Mouse (Mus musculus) kidney, embryonic 15.5 days (tissue): ENCODE data around the gene Tuba8. TPM values are rescaled to one million over a fixed set of nuclear protein-coding genes. Genes with fewer than 3 reads are reported as not detected.
A peak's percentile ranks its signal among the peaks of the same experiment; 100 is the strongest.

Experiments used
- ATAC-seq: fragments of 200-750 bp; cut with Nextera tagmentation; replicated peaks from 2 replicates; pipeline ENCODE4 v1.8.0; 2017; ENCODE audit warnings: moderate TSS enrichment; ENCODE audit not compliant: low FRiP score
- H3K27ac ChIP-seq: fragments of 300-500 bp; sonication (generic); 2 replicates; pipeline ENCODE4 v1.5.1; 2015; ENCODE audit warnings: mild to moderate bottlenecking, inconsistent platforms
- H3K27me3 ChIP-seq: fragments of 300-500 bp; sonication (generic); 2 replicates; pipeline ENCODE4 v1.6.1; 2015; ENCODE audit warnings: inconsistent platforms
- H3K36me3 ChIP-seq: fragments of 300-500 bp; sonication (generic); 2 replicates; pipeline ENCODE4 v1.6.1; 2015; ENCODE audit warnings: inconsistent platforms
- H3K4me1 ChIP-seq: fragments of 300-500 bp; sonication (generic); 2 replicates; pipeline ENCODE4 v1.6.1; 2015; ENCODE audit warnings: inconsistent platforms
- H3K4me2 ChIP-seq: fragments of 300-500 bp; sonication (generic); 2 replicates; pipeline ENCODE4 v1.6.1; 2015; ENCODE audit warnings: moderate library complexity, mild to moderate bottlenecking, inconsistent platforms
- H3K4me3 ChIP-seq: fragments of 300-500 bp; sonication (generic); replicated peaks from 2 replicates; pipeline ENCODE4 v1.5.1; 2015; ENCODE audit warnings: mild to moderate bottlenecking, inconsistent platforms
- H3K9ac ChIP-seq: fragments of 300-500 bp; sonication (generic); 2 replicates; pipeline ENCODE4 v1.6.1; 2015; ENCODE audit warnings: mild to moderate bottlenecking, inconsistent platforms
- H3K9me3 ChIP-seq: fragments of 300-500 bp; sonication (generic); replicated peaks from 2 replicates; pipeline ENCODE4 v1.6.1; 2016; ENCODE audit warnings: inconsistent platforms
- WGBS: fragments of 180-500 bp; shearing (Covaris S2); methylation state at CpG from one replicate; pipeline ENCODE4 v1.1.7; 2015; ENCODE audit warnings: mixed read lengths; 5-methylcytosine and 5-hydroxymethylcytosine counted together
- polyA plus RNA-seq: library from polyadenylated mRNA; unstranded; fragments of >200 nt; fragmentation: Nextera tagmentation; extraction: Ambion mirVana; gene quantifications from 2 replicates; pipeline ENCODE4 v1.2.1, GENCODE M21; 2015

The Tuba8 gene
- polyA plus RNA-seq, 1 experiment from 2014 or later, result 0.43 TPM

DNA sequence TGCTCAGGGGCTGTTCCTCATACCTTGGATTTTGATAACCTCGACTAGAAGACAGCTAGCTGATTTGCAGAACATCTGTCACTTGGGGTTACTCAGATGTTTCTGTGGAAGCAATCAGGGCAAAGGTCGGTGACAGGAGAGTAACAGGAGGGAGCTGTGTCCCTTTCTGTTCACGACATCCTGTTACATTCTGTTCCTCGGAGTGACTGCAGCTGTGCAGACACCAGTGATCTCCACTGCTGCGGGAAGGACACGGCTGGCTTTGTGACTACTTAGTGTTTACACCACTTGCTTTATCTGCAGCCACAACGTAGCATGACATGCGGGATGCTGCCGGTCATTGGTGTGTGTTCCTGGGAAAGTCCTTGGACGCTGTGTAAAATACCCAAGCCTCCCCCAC is 32.7 kb downstream of the Tuba8 start:
- ATAC-seq, result no peak
- peaks cover 40% of the 10 kb centered on the region for H3K27me3 ChIP-seq
- H3K4me1 ChIP-seq, result peaks cover 18% of the 10 kb centered on the region
- no peak overlapping the region for H3K9ac ChIP-seq
- H3K4me2 ChIP-seq, result peak overlapping the region; percentile 5; the same call in 1 of the 2 replicates
- H3K27ac ChIP-seq, result no peak overlapping the region
- H3K4me3 ChIP-seq, result no peak overlapping the region
- WGBS, result 18% methylated on average over 10 of the region's 10 CpGs
- H3K9me3 ChIP-seq, result no peaks in the 10 kb centered on the region
- no peaks in the 10 kb centered on the region for H3K36me3 ChIP-seq

DNA sequence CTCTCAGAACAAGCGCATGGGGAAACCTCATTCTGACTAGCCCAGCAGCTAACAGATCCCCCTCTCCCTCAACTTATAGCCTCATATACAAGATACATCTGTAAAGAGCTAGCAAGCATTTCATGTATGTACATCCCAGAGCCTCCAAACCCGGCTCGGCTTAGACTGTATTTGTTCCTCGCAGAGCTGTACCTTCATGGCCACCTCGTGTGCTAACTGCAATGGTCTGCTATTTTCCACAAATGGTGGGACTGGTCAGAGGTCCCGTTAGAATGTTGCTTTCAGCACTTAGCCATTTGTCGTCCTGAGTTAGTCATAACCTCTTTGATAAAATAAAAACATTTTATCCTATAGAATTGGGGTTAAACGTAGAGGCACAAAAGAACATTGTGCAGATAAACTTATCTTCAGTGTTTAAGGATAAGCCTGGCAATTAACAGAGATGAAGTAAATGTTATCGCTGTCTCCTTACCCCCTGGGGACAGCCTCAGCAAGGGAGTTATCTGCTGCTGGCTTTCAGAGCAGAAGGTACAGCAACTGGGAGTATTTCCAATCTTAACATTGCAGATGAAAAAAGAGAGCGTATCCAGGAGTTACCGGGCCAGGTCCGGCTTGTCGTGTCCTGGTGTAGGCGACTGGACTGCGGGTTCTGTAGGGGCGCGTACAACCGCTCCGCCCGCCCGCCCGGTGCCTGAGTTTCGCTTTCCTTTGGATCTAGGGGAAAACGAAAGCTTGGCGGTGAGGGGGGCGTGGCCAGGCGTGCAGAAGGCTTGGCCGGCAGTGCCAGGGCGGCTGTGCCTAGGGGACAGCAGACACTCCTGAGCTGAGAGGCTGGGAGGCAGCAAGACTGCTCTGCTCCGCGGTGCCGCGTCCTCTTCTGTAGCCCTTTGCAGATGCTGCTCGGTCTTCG is 34.9 kb downstream of the Tuba8 start, which contains the start of gene Usp18:
Gene Usp18 (plus strand): TSS at position 780 of the 910 bp plus-strand sequence.
- Histone ChIP-seq H3K9me3 (no peaks in the 10 kb centered on the region), H3K4me3 (peak within 1 kb of the TSS; percentile 52), H3K4me1 (peaks cover 20% of the 10 kb centered on the region), H3K9ac (peak within 1 kb of the TSS; percentile 29), H3K4me2 (peak within 1 kb of the TSS; percentile 70), H3K27me3 (peaks cover 40% of the 10 kb centered on the region), H3K27ac (no peak within 1 kb of the TSS), H3K36me3 (no peaks in the 10 kb centered on the region)
- 7% methylated on average over 35 of the region's 35 CpGs for WGBS
- peak; percentile 95 for ATAC-seq

DNA sequence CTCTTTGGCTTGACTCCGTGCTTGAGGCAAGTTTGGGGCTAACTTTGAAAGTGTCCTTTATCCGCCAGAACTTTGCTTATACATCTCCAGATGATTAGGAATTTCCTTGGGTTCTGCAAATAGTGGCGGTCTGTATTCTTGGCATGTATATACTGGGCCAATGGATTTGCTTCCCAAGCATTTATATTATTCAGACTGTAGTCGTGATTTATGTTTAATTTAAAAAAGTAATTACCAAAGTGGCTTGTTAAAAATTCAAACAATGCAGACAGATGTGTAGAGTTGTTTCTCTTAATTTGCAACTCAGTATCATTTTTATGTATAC is 35.5 kb downstream of the Tuba8 start:
- 14% methylated on average over 4 of the region's 4 CpGs for WGBS
- no peaks in the 10 kb centered on the region for H3K36me3 ChIP-seq
- peak overlapping the region; percentile 29 for H3K9ac ChIP-seq
- peak; percentile 14 for ATAC-seq
- H3K27me3 ChIP-seq, result peaks cover 38% of the 10 kb centered on the region
- H3K4me1 ChIP-seq, result peaks cover 24% of the 10 kb centered on the region
- H3K9me3 ChIP-seq, result no peaks in the 10 kb centered on the region
- peak overlapping the region; percentile 52 for H3K4me3 ChIP-seq
- no peak overlapping the region for H3K27ac ChIP-seq
- peak overlapping the region; percentile 70 for H3K4me2 ChIP-seq

DNA sequence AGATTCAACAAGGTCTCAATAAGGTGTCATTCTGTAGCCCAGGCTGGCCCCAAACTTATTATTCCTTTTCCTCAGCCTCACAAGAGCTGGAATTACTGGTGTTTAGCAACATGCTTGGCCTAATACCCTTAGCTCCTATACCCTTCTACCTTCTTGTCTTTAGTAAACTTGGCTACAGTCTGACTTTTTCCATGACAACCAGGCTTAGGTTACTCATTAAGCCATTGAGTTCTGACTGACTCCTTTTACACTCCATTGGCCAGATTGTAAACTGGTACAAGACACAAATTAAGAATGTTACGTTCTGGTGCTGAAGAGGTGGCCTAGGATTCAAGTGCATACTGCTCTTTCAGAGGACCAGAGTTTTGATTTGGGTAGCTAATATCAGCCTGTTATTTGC is 39.9 kb downstream of the Tuba8 start:
- H3K27me3 ChIP-seq, result 0 out of 2 replicates have a peak, but pooled peaks cover 5% of the 10 kb centered on the region
- no peak overlapping the region for H3K27ac ChIP-seq
- H3K4me1 ChIP-seq, result 0 out of 2 replicates have a peak, but pooled peaks cover 7% of the 10 kb centered on the region
- H3K4me3 ChIP-seq, result no peak overlapping the region
- H3K9me3 ChIP-seq, result no peaks in the 10 kb centered on the region
- no peak for ATAC-seq
- no peaks in the 10 kb centered on the region for H3K36me3 ChIP-seq
- no peak overlapping the region for H3K4me2 ChIP-seq
- no peak overlapping the region for H3K9ac ChIP-seq
- 43% methylated on average over 1 of the region's 1 CpGs for WGBS

DNA sequence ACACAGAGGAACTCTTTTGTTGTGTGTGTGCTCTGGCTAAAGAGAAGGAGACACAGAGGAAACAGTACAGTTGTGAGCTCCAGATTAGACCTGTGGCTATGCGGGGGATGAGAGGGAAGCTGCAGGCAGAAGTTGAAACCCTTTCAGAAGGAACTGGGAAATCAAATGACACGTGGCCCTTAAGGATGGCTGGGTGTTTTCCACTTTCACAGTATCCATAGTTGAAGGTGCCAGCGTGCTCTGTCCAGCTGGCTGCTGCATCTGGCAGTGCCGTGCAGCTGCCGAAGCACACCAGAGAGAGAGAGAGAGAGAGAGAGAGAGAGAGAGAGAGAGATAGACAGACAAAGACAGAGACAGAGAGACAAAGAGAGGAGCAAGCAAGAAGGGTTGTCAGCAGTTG is 40.8 kb downstream of the Tuba8 start:
- 0 out of 2 replicates have a peak, but pooled peaks cover 5% of the 10 kb centered on the region for H3K27me3 ChIP-seq
- no peak overlapping the region for H3K4me3 ChIP-seq
- no peak overlapping the region for H3K9ac ChIP-seq
- H3K27ac ChIP-seq, result no peak overlapping the region
- WGBS, result 83% methylated on average over 5 of the region's 5 CpGs
- 0 out of 2 replicates have a peak, but pooled peaks cover 7% of the 10 kb centered on the region for H3K4me1 ChIP-seq
- H3K36me3 ChIP-seq, result no peaks in the 10 kb centered on the region
- no peaks in the 10 kb centered on the region for H3K9me3 ChIP-seq
- no peak for ATAC-seq
- no peak overlapping the region for H3K4me2 ChIP-seq

DNA sequence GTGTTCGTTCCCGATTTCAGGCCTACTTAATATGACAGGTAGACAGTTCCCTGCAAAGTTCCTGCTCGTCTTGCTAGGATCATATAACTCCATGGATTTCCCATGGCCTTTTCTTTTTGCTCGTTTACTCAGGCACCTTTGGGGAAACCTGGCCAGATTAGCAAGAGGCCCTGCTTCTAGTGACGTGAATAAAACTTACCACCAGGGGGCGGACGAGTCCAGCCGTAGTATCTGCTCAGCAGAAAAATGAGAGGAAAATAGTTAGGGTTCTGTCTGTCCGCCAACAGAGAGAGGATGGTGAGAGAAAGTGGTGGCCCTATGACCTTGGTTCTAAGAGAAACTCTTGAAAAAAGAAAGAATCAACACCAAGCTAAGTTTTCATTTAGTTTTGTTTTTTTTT is 50.1 kb downstream of the Tuba8 start:
- Histone ChIP-seq H3K4me3 (no peak overlapping the region), H3K27ac (no peak overlapping the region), H3K4me2 (no peak overlapping the region), H3K36me3 (no peaks in the 10 kb centered on the region; the same call in 1 of the 2 replicates), H3K27me3 (no peaks in the 10 kb centered on the region), H3K9me3 (no peaks in the 10 kb centered on the region), H3K4me1 (no peaks in the 10 kb centered on the region), H3K9ac (no peak overlapping the region)
- WGBS, result 30% methylated on average over 9 of the region's 9 CpGs
- no peak for ATAC-seq

DNA sequence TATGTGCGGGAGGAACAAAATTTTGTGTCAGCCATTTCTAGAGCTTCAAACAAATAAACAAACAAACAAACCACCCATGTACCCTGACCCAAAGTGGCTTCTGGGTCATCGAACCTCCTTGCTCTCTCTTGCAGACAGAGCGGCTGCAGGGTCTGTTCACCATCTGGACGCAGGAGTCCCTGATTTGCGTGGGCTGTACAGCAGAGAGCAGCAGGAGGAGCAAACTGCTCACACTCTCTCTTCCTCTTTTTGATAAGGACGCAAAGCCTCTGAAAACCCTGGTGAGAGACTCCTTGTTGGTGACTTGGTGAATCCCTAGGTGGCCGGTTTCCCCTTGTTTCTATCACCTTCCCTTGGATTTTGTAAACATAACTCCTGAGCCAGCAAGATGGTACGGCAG is 50.7 kb downstream of the Tuba8 start:
- no peaks in the 10 kb centered on the region for H3K27me3 ChIP-seq
- H3K4me2 ChIP-seq, result no peak overlapping the region
- no peak for ATAC-seq
- H3K9me3 ChIP-seq, result no peaks in the 10 kb centered on the region
- H3K4me1 ChIP-seq, result no peaks in the 10 kb centered on the region
- no peak overlapping the region for H3K4me3 ChIP-seq
- 74% methylated on average over 8 of the region's 8 CpGs for WGBS
- H3K27ac ChIP-seq, result no peak overlapping the region
- H3K36me3 ChIP-seq, result no peaks in the 10 kb centered on the region; the same call in 1 of the 2 replicates
- no peak overlapping the region for H3K9ac ChIP-seq

DNA sequence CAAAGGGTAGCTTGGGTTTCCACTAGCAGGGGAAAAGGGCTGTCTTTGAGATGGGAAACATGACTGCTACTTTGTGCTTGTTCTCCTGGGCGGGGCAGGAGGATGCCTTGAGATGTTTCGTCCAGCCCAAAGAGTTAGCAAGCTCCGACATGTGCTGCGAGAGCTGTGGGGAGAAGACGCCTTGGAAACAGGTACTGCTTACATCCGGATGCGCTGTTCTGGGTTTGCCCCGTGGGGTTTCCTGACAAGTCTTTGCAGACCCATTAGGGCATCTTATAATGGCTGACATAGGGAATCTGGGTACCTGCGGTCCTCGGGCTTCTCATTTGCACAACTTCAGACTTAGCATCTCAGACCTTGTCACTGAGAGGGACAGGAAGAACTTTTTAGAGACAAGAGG is 51.5 kb downstream of the Tuba8 start:
- Histone ChIP-seq H3K36me3 (no peaks in the 10 kb centered on the region; the same call in 1 of the 2 replicates), H3K27me3 (no peaks in the 10 kb centered on the region), H3K4me3 (no peak overlapping the region), H3K9me3 (no peaks in the 10 kb centered on the region), H3K4me1 (no peaks in the 10 kb centered on the region), H3K9ac (no peak overlapping the region), H3K27ac (no peak overlapping the region), H3K4me2 (no peak overlapping the region)
- no peak for ATAC-seq
- WGBS, result 93% methylated on average over 10 of the region's 10 CpGs

DNA sequence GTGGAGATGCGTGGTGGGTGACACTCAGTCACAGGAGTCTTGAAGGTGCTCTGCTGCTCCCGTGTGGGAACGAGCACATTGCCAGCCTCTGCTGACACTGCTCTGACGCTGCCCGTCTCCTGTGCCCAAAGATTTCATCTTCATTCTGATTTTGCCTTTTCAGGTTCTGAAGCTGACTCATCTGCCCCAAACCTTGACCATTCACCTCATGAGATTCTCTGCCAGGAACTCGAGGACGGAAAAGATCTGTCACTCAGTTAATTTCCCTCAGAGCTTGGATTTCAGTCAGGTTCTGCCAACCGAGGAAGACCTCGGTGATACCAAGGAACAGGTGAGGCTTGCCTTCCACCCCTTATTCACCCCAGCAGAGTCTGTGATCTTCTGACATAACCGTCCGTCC is 52.0 kb downstream of the Tuba8 start:
- H3K4me2 ChIP-seq, result no peak overlapping the region
- no peak overlapping the region for H3K9ac ChIP-seq
- no peak for ATAC-seq
- H3K36me3 ChIP-seq, result no peaks in the 10 kb centered on the region; the same call in 1 of the 2 replicates
- WGBS, result 90% methylated on average over 11 of the region's 11 CpGs
- H3K4me1 ChIP-seq, result no peaks in the 10 kb centered on the region
- no peak overlapping the region for H3K4me3 ChIP-seq
- H3K27me3 ChIP-seq, result no peaks in the 10 kb centered on the region
- no peak overlapping the region for H3K27ac ChIP-seq
- no peaks in the 10 kb centered on the region for H3K9me3 ChIP-seq

DNA sequence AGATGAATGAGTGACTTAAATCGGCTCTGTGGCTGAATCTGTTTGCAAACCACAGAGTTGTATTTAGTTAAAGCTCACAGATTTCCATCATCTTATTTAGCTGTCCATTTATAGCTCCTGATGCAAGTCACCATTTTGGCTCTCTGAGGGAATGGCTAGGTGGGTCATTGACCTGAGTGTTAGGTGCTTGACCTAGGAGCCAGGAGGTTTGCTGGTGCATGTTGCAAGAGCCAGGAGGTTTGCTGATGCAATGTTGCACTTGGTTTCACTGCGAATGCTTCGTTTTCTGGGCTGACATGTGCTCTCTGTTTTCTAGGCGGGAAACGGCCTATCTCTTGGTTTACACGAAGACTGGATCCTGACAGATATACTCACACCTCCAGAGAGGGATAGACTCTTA is 59.7 kb downstream of the Tuba8 start:
- Histone ChIP-seq H3K27me3 (no peaks in the 10 kb centered on the region), H3K4me1 (no peaks in the 10 kb centered on the region), H3K27ac (no peak overlapping the region), H3K36me3 (no peaks in the 10 kb centered on the region), H3K9ac (no peak overlapping the region), H3K4me2 (no peak overlapping the region), H3K4me3 (no peak overlapping the region), H3K9me3 (no peaks in the 10 kb centered on the region)
- no peak for ATAC-seq
- 90% methylated on average over 6 of the region's 6 CpGs for WGBS

DNA sequence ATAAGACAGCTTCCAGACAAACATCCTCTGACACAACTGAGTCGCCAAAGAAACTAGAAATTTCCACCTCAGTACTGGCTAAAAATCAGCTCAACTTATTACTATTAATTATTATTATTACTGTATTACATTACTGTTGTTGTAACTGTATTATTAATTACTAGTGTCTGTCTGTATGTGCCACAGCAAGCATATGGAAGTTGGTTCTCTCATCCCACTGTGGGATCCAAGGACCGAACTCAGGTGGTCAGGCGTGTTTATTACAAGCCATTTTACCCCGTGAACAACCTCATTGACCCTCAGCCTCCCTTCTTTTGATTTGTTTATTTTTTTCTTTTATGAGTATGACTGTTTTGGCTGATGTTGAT is 61.2 kb downstream of the Tuba8 start:
- Histone ChIP-seq H3K4me1 (no peaks in the 10 kb centered on the region), H3K27ac (no peak overlapping the region; the same call in 1 of the 2 replicates), H3K36me3 (no peaks in the 10 kb centered on the region), H3K9me3 (no peaks in the 10 kb centered on the region), H3K27me3 (0 out of 2 replicates have a peak, but pooled peaks cover 2% of the 10 kb centered on the region), H3K4me3 (peak overlapping the region; percentile 46), H3K4me2 (peak overlapping the region; percentile 66), H3K9ac (no peak overlapping the region)
- ATAC-seq, result no peak
- 11% methylated on average over 4 of the region's 4 CpGs for WGBS

DNA sequence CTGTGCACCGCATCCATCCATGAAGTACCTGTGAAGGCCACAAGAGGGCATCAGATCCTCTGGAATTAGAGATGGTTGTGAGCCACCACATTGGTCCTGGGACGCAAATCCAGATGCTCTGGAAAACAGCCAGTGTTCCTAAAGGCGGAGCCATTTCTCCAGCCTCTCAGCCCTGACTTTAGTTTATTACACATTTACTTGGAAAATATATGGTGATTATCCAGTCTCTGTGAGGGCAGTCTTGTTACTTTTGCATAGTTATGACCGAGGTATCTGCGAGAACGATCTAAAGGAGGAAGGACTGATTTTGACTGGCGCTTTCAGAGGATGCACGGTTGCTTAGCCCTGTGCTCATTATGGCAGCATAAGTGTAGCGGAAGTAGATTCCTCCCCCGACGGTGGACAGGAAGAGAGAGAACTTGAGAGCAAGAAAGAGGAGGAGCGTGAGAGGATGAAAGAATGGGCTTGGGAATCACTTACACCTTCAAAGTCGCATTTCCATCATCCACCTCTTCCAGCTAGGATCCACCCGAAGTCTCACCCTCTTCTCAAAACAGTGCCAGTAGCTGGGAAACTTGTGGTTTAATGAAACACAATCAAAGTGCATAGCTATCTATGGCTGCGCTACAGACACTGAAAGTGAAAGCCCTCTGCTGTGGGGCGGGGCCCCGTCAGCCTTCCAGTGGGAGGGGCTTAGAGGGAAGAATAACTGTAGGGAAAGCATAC is 61.7 kb downstream of the Tuba8 start:
- 10% methylated on average over 17 of the region's 17 CpGs for WGBS
- peak overlapping the region; percentile 66 for H3K4me2 ChIP-seq
- no peaks in the 10 kb centered on the region for H3K36me3 ChIP-seq
- ATAC-seq, result peak; percentile 92
- peak overlapping the region; percentile 46 for H3K4me3 ChIP-seq
- peak overlapping the region; percentile 84 for H3K27ac ChIP-seq
- H3K9me3 ChIP-seq, result no peaks in the 10 kb centered on the region
- H3K9ac ChIP-seq, result peak overlapping the region; percentile 21; the same call in 1 of the 2 replicates
- 0 out of 2 replicates have a peak, but pooled peaks cover 3% of the 10 kb centered on the region for H3K27me3 ChIP-seq
- no peaks in the 10 kb centered on the region for H3K4me1 ChIP-seq
